Mouse (Mus musculus) gastrocnemius, postnatal 25 days (tissue): Measurements from ENCODE around the gene Col4a1. TPM values are rescaled to one million over a fixed set of nuclear protein-coding genes. Genes with fewer than 3 reads are reported as not detected.

Experiments
- DNase-seq: peaks from one replicate; pipeline ENCODE4 v3.0.0; 2022
- total RNA-seq, 2 experiments: library from RNA; stranded (reverse); gene quantifications; 1 replicate in 1 of 2; 2 replicates in 1 of 2; pipeline ENCODE4 v1.2.3; 2021

Gene Col4a1
- total RNA-seq, 2 experiments from 2014 or later: 206 to 284 TPM

- no peak for DNase-seq
These were observed 136.2 kb downstream of the Col4a1 start for GRCm38 (mm10) chr8:11176393-11176792.

GRCm38 (mm10) chr8:11173284-11174191 is 139.1 kb downstream of the Col4a1 start:
- peak; percentile 77 for DNase-seq

- DNase-seq: peak; percentile 83
These were observed 141.1 kb downstream of the Col4a1 start for GRCm38 (mm10) chr8:11171526-11171925.

GRCm38 (mm10) chr8:11169383-11169782 is 143.2 kb downstream of the Col4a1 start:
- no peak for DNase-seq

- DNase-seq: no peak
These were observed 143.8 kb downstream of the Col4a1 start for GRCm38 (mm10) chr8:11168780-11169179.

- DNase-seq: no peak
These were observed 144.7 kb downstream of the Col4a1 start for GRCm38 (mm10) chr8:11167955-11168354.

GRCm38 (mm10) chr8:11165592-11165991 is 147.0 kb downstream of the Col4a1 start:
- DNase-seq: no peak

GRCm38 (mm10) chr8:11156319-11156692 is 156.3 kb downstream of the Col4a1 start:
- DNase-seq: no peak

- DNase-seq: no peak
These were observed 156.9 kb downstream of the Col4a1 start for GRCm38 (mm10) chr8:11155579-11156318.

- no peak for DNase-seq
These were observed 162.4 kb downstream of the Col4a1 start for GRCm38 (mm10) chr8:11150268-11150667.

GRCm38 (mm10) chr8:11149201-11149810 is 163.3 kb downstream of the Col4a1 start:
- no peak for DNase-seq

- DNase-seq: no peak
These were observed 163.8 kb downstream of the Col4a1 start for GRCm38 (mm10) chr8:11148797-11149196.

Other genes starting within 250 kb of the Col4a1 start
- 100 to 1,000 TPM; 101 to 136 TPM for gene Col4a2, start within 50 bp of the Col4a1 start, total RNA-seq
- gene Rab20, start 165.9 kb upstream of the Col4a1 start, total RNA-seq: under 1 TPM; 0.51 to 0.90 TPM
- 10 to 100 TPM; 26.3 to 28.9 TPM for gene Naxd, start 184.7 kb upstream of the Col4a1 start, total RNA-seq
- gene Cars2, start 238.0 kb upstream of the Col4a1 start, total RNA-seq: 10 to 100 TPM; 14.7 to 15.0 TPM
- 10 to 100 TPM; 16.7 to 16.9 TPM for gene Ing1, start 242.7 kb upstream of the Col4a1 start, total RNA-seq